Mouse (Mus musculus) MEL (cell line): Measurements from ENCODE around the gene Mpp3.

Source experiments
- CTCF ChIP-seq, 3 experiments: IDR thresholded peaks in 2 of 3; conservative IDR thresholded peaks in 1 of 3; 2 replicates each; pipeline ENCODE4 v1.5.1; 2011 to 2012; ENCODE audit warnings: low read length in 3 of 3, low read depth in 2 of 3, mild to moderate bottlenecking in 2 of 3, improper control_type of control experiment in 1 of 3, inconsistent platforms in 1 of 3, mixed read lengths in 1 of 3, moderate library complexity in 1 of 3; ENCODE audit not compliant: control insufficient read depth in 1 of 3, insufficient read depth in 1 of 3, poor library complexity in 1 of 3, severe bottlenecking in 1 of 3
- EP300 ChIP-seq, 2 experiments: IDR thresholded peaks; 2 replicates each; pipeline ENCODE4 v1.6.1; 2011; ENCODE audit warnings: improper control_type of control experiment in 2 of 2, low read length in 2 of 2, low read depth in 1 of 2, mild to moderate bottlenecking in 1 of 2
- ETS1 ChIP-seq: IDR thresholded peaks from 2 replicates; pipeline ENCODE4 v1.6.1; 2012; ENCODE audit warnings: low read depth, mild to moderate bottlenecking, inconsistent platforms, low read length, improper control_type of control experiment, moderate library complexity
- POLR2A ChIP-seq, 2 experiments: IDR thresholded peaks; 2 replicates each; pipeline ENCODE4 v1.6.1; 2011 to 2012; ENCODE audit warnings: low read length in 2 of 2, mild to moderate bottlenecking in 2 of 2, control low read depth in 1 of 2, improper control_type of control experiment in 1 of 2, low read depth in 1 of 2, moderate library complexity in 1 of 2; ENCODE audit not compliant: control insufficient read depth in 1 of 2, insufficient read depth in 1 of 2, poor library complexity in 1 of 2
- POLR2AphosphoS2 ChIP-seq: IDR thresholded peaks from 2 replicates; pipeline ENCODE4 v1.6.1; 2011; ENCODE audit warnings: low read length, improper control_type of control experiment
- RAD21 ChIP-seq: IDR thresholded peaks from 2 replicates; pipeline ENCODE4 v1.6.1; 2011; ENCODE audit warnings: mild to moderate bottlenecking, low read depth, low read length, improper control_type of control experiment

DNA sequence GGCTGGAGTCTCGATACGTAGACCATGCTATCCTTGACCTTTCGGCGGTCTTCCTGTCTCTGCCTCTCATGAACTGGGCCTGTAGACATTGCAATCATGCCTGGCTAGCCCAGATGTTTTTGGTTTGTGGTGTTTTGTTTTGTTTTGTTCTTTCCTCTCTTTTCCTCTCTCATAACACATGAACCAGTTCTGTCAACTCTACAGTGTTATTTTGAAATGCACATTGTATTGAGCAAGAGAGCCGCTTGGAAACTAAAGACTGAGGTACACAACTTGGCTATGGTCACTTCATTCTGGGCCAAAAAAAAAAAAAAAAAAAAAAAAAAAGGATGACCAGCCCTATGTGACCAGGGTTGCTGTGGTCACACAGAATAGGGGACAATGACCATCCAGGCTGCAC is 55.6 kb downstream of the Mpp3 start:
- TF ChIP-seq POLR2A (IDR thresholded peaks at IDR 0.05; ENCODE audit: control insufficient read depth in 1 of 2, insufficient read depth in 1 of 2, low read depth in 1 of 2, low read length in 2 of 2, poor library complexity in 1 of 2): no peak
- TF ChIP-seq CTCF (IDR thresholded peaks at IDR 0.05 in 2 of 3, conservative IDR thresholded peaks at IDR 0.05 in 1 of 3; ENCODE audit: control insufficient read depth in 1 of 3, insufficient read depth in 1 of 3, low read depth in 2 of 3, low read length in 3 of 3, poor library complexity in 1 of 3, severe bottlenecking in 1 of 3): no peak
- no peak for TF ChIP-seq ETS1
- TF ChIP-seq POLR2AphosphoS2: no peak
- no peak for TF ChIP-seq EP300 (IDR thresholded peaks at IDR 0.05; ENCODE audit: low read depth in 1 of 2, low read length in 2 of 2)
- TF ChIP-seq RAD21: no peak
